Mouse (Mus musculus): Measurements from ENCODE around the gene Abcb9.

Abcb9 gene

DNA sequence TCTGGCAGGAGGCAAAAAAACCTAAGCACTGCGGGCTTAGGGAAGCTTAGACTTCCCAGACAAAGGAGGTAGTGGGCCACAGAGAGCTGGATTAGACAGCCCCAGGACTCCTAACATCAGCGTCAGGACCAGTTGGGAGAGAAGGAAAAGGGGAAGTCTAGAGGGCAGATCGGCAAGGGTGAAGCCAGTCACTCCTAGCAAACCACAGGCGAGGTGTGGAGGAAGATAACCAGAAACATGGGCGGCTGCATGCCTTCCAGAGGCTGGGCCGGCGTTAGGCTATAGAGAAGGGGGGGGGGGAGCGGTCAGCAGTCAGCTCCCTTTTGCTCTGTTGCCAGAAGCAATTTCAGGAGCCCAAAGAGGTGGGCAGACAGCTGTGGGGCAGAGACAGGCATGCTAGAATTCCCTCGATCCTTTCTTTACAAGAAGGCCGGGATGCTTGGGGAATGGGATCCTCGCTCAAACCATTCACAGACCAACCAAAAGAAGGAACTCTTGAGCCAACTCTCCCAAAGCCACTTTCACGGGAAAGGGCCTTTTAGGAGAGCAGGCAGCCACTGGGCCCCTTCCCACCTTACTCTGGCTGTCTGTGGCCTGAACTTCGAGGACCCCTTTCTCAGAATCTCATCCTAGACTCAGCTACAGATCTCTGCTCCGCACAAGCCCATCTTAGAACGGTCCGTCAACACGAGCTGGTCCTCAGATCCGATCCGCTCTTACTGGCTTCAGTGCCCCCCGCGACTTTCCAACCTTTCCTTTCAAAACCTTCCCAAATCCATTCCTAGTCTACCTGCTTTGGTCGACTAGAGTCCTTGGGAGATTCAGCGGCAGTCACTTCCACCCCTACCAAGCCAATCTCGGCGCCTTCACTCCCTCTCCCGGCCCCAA lies 64.3 kb downstream of the Abcb9 start:
- peak; percentile 92 for DNase-seq (ENCODE audit: extremely low read depth, low read depth)

- no peak for DNase-seq (ENCODE audit: extremely low read depth, low read depth)
These were observed 65.1 kb downstream of the Abcb9 start for GRCm38 (mm10) chr5:124030386-124031067.

DNA sequence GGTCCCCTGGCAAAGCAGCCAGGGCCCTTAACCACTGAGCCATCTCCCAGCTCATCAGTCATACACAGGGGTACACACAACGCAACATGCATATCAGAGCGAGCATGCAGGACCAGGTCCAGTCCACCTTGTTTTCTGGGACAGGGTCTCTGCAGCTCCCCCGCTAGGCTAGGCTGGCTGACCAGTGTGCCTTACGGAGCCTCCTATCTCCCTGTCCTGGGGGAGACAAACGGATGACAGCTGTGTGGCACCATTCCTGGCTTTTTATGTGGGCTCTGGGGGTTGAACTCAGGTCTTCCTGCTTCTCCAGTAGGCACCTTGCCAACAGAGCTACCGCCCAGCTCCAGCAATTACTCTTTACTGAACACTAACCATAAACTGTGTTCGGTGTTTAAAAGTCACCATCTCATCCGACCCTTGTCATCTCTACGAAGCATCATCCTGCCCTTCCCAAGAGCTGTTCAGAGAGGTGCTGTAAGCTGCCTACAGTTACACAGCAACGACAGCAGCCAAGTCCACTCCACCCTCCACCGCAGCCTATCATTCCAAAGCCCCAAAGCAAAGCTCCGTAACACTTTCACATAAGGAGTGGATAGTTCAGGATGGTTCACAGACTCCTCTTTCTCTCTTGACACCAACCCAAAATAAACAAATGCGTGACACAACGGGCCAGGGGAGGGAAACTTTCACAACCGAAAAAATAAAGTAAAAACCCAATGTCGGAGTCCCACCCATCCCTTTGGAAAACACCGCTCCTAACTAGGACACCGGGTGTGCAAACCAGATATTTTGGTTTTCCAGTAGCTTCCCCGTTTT lies 66.2 kb downstream of the Abcb9 start:
- DNase-seq (ENCODE audit: extremely low read depth, low read depth): no peak

DNA sequence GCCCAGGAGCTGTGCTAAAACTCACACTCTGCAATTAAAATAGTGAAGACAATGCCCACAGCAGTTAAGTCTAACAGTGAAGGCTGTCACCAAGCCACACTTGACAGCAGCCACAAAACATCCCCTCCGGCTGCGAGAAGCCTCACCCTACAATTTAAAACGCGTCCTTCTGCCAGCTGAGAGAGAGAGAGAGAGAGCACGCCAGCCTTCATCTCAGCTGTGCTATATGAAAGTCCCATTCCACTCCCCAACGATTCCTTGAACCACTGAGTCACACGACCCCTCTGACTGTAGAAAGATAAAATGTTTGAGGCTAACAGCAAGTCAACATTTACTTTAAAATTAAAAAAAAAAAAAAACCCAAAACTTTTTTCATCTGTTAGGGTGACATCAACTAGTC lies 66.9 kb downstream of the Abcb9 start:
- no peak for DNase-seq (ENCODE audit: extremely low read depth, low read depth)

- DNase-seq (ENCODE audit: extremely low read depth, low read depth): peak; percentile 72
These were observed 67.7 kb downstream of the Abcb9 start for GRCm38 (mm10) chr5:124027702-124028470.

GRCm38 (mm10) chr5:124026568-124026967 lies 69.0 kb downstream of the Abcb9 start:
- DNase-seq (ENCODE audit: extremely low read depth, low read depth): no peak

- DNase-seq (ENCODE audit: extremely low read depth, low read depth): no peak
These were observed 69.8 kb downstream of the Abcb9 start for GRCm38 (mm10) chr5:124025587-124026441.

DNA sequence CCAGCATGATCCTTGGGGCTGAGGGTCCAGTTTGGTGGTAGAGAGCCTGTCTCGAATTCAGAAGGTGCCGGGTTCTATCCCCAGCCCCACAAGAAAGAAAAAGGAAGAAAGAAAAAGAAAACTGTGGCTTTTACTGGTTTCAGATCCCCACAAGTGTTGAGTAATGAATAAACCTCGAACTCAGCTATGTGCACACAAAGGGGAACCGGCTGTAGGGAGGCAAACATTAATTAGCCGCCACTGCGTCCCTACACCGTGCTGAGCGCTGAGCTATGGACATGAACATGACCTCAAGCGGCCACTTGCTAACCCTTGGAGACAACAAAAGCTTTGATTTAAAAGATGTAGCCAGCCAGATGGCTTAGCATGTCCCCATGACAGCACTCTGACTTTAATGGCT lies 70.5 kb downstream of the Abcb9 start:
- DNase-seq (ENCODE audit: extremely low read depth, low read depth): no peak

- DNase-seq (ENCODE audit: extremely low read depth, low read depth): no peak
These were observed 70.9 kb downstream of the Abcb9 start for GRCm38 (mm10) chr5:124024677-124025076.

GRCm38 (mm10) chr5:124022365-124022764 lies 73.2 kb downstream of the Abcb9 start:
- no peak for DNase-seq (ENCODE audit: extremely low read depth, low read depth)

DNA sequence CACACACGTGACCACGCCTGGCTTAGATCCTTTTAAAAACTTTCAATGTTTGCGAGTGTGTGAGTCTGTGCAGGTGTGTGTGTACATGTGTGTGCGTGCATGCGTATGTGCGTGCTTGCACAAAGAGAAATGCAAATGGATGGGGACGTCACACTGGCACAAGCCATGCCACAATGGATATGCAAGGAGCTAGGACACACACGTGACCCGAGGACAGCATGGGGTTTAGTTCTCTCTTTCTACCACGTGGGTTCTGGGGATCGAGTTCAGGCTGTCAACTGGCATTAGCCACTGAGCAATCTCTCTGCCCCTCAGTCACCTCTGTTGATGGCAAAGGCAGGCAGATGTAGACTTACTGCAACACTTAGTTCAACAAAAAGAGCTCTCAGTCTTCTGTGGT lies 73.9 kb downstream of the Abcb9 start:
- no peak for DNase-seq (ENCODE audit: extremely low read depth, low read depth)

- DNase-seq (ENCODE audit: extremely low read depth, low read depth): no peak
These were observed 74.5 kb downstream of the Abcb9 start for GRCm38 (mm10) chr5:124021148-124021547.

- DNase-seq (ENCODE audit: extremely low read depth, low read depth): peak; percentile 97
These were observed 76.0 kb downstream of the Abcb9 start for GRCm38 (mm10) chr5:124019348-124020216.

GRCm38 (mm10) chr5:124018651-124019050 lies 76.9 kb downstream of the Abcb9 start:
- DNase-seq (ENCODE audit: extremely low read depth, low read depth): no peak

GRCm38 (mm10) chr5:124017941-124018340 lies 77.7 kb downstream of the Abcb9 start:
- DNase-seq (ENCODE audit: extremely low read depth, low read depth): no peak

DNA sequence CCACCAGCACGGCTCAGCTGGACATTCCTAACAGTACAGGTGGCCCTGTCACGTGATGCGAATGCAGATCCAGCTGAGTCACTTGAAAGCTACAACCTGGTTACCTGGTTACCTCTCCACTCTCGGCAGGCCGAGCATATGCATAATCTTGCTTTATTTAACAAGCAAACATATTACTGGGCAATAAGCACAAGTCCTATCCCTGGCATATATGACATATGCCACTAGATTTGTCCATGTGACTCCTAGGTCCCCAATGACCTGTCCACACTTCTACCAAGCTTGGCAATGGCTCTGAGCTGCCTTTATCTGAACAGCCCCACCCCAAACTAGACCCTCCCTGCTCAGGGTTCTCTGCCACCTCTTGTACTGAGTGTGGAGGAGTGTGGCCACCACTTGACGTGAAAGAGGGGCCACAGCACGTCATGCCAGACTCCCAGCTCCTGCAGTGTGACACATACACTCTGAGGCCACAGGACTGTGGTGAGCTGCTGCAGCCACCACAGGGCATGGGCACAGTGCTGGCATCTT lies 79.2 kb downstream of the Abcb9 start:
- no peak for DNase-seq (ENCODE audit: extremely low read depth, low read depth)

DNA sequence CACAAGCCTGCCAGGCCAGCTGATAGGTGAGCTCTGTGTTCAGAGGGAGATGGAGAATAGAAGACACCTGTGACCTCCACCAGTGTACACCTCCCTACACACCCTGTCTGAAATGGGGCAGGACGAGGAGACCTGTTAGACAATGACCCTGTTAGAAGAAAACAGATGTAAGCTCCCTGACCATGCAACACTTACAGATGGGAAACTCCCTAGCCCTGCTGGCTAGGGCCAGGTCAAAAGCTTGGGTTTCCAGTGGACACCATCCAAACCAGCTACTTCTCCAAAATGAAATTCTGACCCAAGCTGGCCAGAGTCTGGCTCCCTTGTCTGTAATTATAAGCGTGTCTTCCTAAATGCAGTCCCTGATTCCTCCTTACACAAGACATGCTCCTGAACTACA lies 79.9 kb downstream of the Abcb9 start:
- no peak for DNase-seq (ENCODE audit: extremely low read depth, low read depth)

- no peak for DNase-seq (ENCODE audit: extremely low read depth, low read depth)
These were observed 80.8 kb downstream of the Abcb9 start for GRCm38 (mm10) chr5:124014791-124015251.

GRCm38 (mm10) chr5:124014180-124014579 lies 81.4 kb downstream of the Abcb9 start:
- DNase-seq (ENCODE audit: extremely low read depth, low read depth): no peak
